Mouse (Mus musculus): ENCODE data around the gene Fmo2.

Gene Fmo2

DNA sequence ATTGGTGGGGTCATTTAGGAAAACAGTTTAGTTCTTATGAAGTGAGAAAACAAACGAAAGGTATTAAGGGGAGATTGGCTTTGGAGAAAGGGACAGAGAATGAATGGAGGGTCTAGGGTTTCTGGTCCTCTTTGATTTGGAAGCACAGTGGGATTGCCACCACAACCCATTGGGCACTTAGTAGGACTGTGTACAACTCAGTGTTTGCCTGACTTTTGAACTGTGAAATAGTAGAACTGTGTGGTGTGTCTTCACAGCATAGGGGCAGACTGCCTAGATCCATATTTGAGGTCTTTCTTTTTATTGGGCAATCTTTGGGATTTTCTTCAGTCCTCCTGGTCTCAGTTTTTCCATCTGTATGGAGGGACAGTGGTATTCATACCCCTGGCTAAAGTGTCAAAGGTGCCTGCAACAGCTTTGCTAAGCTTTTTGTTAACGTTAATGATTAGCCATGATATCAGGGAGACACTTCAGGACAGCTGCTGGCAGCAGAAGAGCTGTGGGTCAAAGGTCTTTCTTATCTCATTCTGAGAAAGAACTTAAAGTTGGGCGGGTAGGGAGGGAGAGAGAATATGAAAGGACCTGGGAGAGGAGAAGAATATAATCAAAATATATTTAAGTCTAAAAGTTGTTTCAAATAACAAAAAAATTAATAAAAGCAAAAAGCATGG lies 44.6 kb downstream of the Fmo2 start:
- DNase-seq (ENCODE audit: low read depth, low spot score), result no peak

DNA sequence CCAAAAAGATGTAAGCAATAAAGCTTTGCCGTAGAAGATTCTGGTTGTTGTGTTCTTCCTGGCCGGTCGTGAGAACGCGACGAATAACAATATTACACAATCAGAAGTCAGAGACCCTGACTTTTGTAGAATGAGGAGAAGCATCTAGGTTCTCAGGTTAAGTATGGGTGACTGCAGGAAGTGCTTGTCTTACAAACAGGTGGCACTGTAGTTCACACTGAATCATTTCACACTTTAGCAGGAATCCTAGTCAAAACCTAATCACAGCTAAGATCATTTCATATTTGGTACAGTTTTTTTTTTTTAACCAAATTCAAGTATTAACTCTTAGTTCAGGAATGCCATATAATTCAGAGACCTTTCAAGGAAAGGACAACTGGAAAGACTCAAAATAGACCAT lies 51.0 kb downstream of the Fmo2 start:
- DNase-seq (ENCODE audit: low read depth, low spot score), result no peak

DNA sequence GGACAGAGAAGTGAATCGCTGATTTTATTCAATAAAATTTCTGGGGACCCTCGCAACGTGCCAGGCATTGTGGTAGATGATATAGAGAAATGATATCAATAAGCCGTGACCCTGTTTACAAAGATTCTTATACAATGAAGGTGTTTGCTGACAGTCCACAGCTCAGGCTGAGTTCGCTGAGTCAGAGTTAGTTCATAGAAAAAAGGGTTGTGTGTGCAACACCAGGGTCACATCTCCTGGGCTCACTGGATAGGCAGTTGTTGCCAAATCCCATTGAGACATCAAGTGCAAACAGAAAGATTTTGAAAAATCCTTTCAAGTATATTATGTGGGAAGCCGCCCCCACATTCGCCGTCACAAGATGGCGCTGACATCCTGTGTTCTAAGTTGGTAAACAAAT lies 58.3 kb downstream of the Fmo2 start:
- DNase-seq (ENCODE audit: low read depth, low spot score), result no peak

DNA sequence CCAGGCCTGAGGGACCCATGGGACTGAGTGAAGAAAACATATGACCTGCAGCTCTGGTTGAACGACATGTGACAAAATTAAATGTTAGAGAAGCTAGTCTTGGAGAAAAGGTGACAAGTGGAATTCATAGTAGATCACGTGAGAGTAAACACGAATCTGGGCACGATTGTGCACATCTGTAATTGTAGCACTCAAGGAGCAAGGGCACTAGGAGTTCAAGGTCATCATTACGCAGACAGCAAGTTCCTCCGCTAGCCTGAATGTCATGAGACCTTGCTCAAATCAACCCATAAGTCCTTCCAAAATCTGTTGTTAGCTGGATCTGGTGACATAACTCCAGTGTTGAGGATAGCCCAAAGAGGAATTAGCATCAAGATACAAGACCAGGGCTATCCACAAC lies 59.5 kb downstream of the Fmo2 start:
- no peak for DNase-seq (ENCODE audit: low read depth, low spot score)

DNA sequence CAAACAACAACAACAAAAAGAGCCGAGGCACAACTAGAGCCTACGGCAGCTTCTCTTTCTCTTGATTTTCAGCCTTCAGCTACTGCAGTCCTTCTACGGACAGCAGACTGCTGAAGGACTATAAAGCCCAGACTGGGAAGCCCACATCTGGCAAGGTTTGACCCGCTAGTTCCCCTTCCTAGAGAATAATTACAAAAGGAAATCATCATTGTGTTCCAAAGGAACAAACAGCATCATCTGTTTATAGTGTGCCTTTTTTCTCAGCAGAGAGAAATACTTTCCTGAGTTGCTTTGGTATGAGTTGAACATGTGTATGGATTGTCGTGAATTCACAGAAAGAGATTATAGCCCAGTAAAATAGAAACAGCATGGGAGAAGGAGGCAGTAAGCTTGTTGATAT lies 64.2 kb downstream of the Fmo2 start:
- DNase-seq (ENCODE audit: low read depth, low spot score), result no peak

DNA sequence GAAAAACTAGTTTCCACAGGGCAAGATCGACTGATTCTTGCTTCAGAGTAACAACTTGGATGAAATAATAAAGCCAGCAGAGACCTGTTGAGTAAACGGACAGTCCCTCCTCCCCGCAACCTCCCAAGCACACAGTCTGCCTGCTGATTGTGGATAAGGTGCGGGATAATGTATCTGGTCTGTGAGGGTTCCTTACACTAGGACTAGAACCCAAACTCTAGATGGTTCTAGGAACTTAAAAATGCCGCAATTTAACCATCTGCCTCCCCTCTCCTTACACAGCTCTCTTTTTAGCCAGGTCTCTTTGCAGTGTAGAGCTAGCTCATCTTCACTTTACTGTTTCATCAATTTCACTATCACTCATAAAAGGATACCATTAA lies 66.0 kb downstream of the Fmo2 start:
- no peak for DNase-seq (ENCODE audit: low read depth, low spot score)

DNA sequence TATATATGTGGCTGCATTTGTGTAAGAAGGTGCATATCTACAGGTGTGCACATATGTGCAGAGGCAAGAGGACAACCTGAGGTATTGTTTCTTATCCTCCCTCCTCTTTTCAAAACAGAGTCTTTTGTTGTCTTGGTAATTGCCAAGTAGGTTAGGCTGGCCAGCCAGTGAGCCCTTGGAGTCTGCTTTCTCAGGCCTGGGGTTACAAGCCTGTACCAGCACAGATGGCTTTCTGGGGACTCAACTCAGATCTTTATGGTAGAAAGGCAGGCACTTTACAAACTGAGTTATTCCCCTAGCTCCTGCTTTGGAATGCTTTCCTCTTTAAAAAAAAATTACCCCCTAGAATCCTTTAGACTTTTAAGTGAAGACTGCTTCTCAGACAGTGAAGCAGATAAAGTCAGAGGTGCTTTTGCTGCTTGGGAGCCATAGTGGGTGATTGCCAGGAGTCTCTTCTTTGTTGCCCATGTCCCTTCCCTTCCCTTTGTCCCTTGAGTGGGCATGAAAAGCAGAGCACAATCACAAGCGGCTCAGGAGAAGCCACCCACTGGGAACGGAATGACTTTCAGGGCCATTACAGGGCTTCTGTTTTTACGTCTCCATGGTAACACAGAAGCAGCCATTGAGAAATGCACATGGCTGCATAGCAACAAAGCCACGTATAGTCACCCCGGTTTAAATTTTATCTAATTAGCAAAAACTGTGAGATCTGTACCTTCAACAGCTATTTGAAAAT lies 66.5 kb downstream of the Fmo2 start:
- DNase-seq (ENCODE audit: low read depth, low spot score), result peak; percentile 89
